Mouse (Mus musculus): Measurements from ENCODE around the gene Ctsf. TPM values are rescaled to one million over a fixed set of nuclear protein-coding genes. Genes with fewer than 3 reads are reported as not detected.
"Not testable (repeated sequence)": the region's sequence is repeated elsewhere in the genome, so short reads cannot be mapped to it uniquely, and the experiment has no call there.

The Ctsf gene
- total RNA-seq, 2 experiments from 2014 or later: 69.5 to 76.3 TPM

- intact Hi-C loops (cut with DNase I): no loop called here
- no peak for DNase-seq
Observed at GRCm38 (mm10) chr19:4842611-4843010, 12.3 kb upstream of the Ctsf start.

DNA sequence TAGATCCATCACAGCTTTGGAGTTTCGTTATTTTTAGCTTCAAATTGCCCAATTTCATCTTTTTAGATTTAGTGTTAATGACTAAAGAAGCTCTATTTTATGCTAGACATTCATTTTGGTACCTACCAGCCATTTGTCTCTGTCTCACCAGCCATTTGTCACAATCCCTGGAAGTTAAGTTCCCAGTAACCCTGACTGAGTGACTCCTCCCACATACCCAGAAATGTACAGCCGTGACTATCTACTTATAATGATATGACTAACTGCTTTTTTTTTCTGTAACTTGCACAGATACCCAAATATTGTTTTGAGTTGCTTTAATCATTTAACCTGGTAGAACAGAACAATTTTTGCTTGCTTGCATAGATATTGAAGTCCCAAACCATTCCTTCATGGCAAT is 9.1 kb upstream of the Ctsf start:
- no peak for DNase-seq
- intact Hi-C loops (cut with DNase I): no loop called here

- peak; percentile 19 to 30 for DNase-seq
- intact Hi-C loops (cut with DNase I): loop anchor here (1.0 kb wide), 1 partner anchor 92 kb away; no protein-coding TSS in a partner anchor
Observed at GRCm38 (mm10) chr19:4847490-4847889, 7.4 kb upstream of the Ctsf start.

DNA sequence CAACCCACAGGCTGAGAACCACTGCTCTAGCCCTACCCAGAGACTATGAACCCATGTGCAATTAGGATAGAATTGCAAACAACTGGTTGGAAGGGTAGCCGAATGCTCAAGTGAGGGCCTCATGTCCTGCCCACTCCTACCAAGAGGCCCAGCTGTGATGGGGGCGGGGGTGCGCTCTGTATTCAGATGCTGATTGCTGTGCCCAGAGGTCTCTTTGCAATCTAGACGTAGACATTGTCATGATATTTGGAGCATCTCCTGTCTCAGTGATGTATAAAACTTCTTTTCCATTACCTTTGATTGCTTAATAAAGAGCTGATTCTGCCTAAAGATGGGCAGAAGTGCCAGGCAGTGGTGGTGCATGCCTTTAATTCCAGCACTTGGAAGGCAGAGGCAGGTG is 5.1 kb upstream of the Ctsf start:
- no peak for DNase-seq
- intact Hi-C loops (cut with DNase I): loop anchor here (5.0 kb wide), 1 partner anchor 222 kb away; the partner anchor contains the start of gene Rce1

GRCm38 (mm10) chr19:4850281-4850680 is 4.6 kb upstream of the Ctsf start:
- intact Hi-C loops (cut with DNase I): loop anchor here (5.0 kb wide), 1 partner anchor 223 kb away; the partner anchor contains the start of gene Rce1
- DNase-seq: no peak

GRCm38 (mm10) chr19:4855470-4855820 is 515 bp downstream of the Ctsf start:
- DNase-seq: no peak
- intact Hi-C loops (cut with DNase I): no loop called here

GRCm38 (mm10) chr19:4855951-4856350 is 1.0 kb downstream of the Ctsf start:
- intact Hi-C loops (cut with DNase I): no loop called here
- no peak for DNase-seq

- no peak for DNase-seq
- intact Hi-C loops (cut with DNase I): no loop called here
Observed at GRCm38 (mm10) chr19:4859081-4859480, 4.2 kb downstream of the Ctsf start.

- DNase-seq: no peak
- intact Hi-C loops (cut with DNase I): no loop called here
Observed at GRCm38 (mm10) chr19:4863048-4863447, 8.1 kb downstream of the Ctsf start.

GRCm38 (mm10) chr19:4865147-4865546 is 10.2 kb downstream of the Ctsf start:
- intact Hi-C loops (cut with DNase I): no loop called here
- peak; percentile 22 to 37 for DNase-seq

- intact Hi-C loops (cut with DNase I); DNase-seq: not testable (repeated sequence)
Observed at GRCm38 (mm10) chr19:4874613-4875012, 19.7 kb downstream of the Ctsf start.

DNA sequence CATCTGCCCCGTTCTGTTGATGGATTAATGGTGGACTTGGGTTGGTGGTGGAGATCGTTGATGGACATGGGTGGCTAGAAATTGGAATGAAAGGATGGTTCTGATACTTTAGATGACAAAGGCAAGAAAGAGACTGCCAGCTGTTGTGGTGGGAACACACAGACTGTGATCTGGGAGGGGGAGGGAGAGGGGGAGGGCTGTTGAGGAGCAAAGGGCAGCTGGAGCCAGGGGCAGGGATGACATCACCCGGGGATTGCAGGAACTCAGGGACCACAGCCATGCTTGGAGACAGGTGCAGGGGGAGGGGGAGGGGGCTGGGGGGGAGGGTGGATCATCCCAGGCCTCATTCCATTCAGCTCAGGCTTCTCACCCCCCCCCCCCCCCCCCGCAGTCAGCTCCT is 21.3 kb downstream of the Ctsf start:
- intact Hi-C loops (cut with DNase I): no loop called here
- DNase-seq: no peak

DNA sequence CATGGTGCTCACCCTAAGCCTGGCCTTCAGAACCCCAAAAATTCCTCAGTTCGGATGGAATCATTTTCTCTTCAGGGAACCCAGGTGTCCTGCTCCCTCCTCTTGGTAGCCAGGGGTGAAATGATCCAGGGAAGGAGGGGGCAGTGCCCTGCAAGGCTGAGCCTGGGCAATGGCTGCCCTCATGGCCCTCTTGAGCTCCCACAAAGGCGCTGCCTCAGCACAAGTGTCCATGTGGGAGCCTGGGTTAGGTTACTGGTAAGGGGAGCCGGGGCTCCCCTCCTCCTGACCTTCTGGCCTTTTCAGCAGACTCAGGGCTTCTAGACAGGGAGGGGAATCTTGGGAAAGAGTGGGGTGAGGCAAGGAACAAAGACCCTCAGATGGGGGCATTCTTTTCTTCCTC is 21.8 kb downstream of the Ctsf start:
- no peak for DNase-seq
- intact Hi-C loops (cut with DNase I): no loop called here

- intact Hi-C loops (cut with DNase I): no loop called here
- DNase-seq: peak; percentile 37 to 42
Observed at GRCm38 (mm10) chr19:4877785-4878184, 22.9 kb downstream of the Ctsf start, which contains the start of gene Actn3. TSS of gene Actn3 (minus strand) at chr19:4877909.

GRCm38 (mm10) chr19:4878405-4879323 is 23.7 kb downstream of the Ctsf start, which contains the start of gene Zdhhc24:
TSS of gene Zdhhc24 (plus strand) at chr19:4878668.
- intact Hi-C loops (cut with DNase I): no loop called here
- DNase-seq: peak; percentile 96

GRCm38 (mm10) chr19:4879324-4879703 is 24.4 kb downstream of the Ctsf start:
- intact Hi-C loops (cut with DNase I): no loop called here
- DNase-seq: no peak

GRCm38 (mm10) chr19:4883961-4884360 is 29.0 kb downstream of the Ctsf start:
- intact Hi-C loops (cut with DNase I): no loop called here
- no peak for DNase-seq

DNA sequence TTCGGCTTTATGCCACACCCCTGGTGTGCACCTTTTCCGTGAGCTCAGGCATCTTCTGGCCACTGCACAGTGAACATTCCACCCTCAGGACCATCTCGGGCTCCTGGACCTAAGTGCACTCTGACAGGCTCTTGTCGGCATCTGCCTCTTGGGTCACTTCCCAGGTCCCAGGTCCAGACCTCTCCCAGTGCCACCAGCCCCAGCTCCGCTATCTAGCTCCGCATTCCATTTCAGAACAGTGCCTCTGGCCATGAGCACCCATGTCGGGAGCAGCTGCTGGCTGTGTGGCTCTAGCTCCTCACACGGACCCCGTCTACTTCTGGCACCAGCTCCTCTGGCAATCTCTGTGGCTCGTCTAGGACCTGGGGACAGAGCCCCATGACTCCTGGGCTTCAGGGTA is 34.9 kb downstream of the Ctsf start:
- DNase-seq: peak; percentile 12 to 22
- intact Hi-C loops (cut with DNase I): no loop called here

DNA sequence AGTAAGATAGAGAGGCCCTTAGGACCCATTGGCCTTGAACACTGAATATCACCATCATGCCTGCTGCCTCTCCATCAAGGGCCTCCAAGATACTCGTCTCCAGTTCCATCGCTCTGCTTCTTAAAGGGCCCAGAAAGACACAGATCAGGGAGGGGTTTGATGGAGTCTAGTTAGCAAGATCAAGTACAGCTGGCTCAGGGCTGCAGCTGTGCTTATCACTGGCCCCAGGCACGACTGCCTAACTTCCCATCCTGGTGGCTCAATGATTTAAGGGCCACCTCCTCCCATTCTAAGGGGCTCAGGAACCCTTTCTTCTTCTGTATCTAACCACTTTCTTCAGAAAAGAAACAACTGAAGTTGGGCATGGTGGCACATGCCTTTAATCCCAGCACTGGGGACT is 36.9 kb downstream of the Ctsf start:
- intact Hi-C loops (cut with DNase I): no loop called here
- DNase-seq: no peak

GRCm38 (mm10) chr19:4896780-4897520 is 42.0 kb downstream of the Ctsf start:
- DNase-seq: no peak
- intact Hi-C loops (cut with DNase I): no loop called here

DNA sequence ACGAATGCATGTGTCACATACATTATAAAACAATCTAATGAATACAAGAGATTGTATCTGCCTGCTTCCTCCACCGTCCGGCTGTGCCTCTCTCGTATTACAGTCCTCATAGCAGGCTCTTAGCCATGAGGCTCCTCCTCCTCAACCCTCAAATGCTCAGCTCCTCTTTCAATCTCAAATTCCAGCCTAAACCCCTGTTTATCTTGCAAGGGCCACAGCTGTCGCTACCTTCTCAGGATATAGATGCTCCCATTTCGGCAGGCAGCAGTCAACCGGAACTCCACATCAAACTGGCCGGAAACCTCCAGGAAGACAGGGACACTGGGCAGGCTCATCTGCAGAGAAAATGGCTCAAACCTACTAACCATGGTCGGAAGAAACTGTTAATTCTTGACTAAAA is 44.0 kb downstream of the Ctsf start:
- DNase-seq: no peak
- intact Hi-C loops (cut with DNase I): no loop called here
